Mouse (Mus musculus) stomach, postnatal 0 days (tissue): ENCODE data around the gene Dip2b.

Experiments used
- CTCF ChIP-seq: IDR thresholded peaks from 2 replicates; pipeline ENCODE4 v1.5.1; 2016; ENCODE audit warnings: antibody characterized with exemption, low read depth, mild to moderate bottlenecking, moderate library complexity
- EP300 ChIP-seq: optimal IDR thresholded peaks from 2 replicates; pipeline ENCODE3; 2016; ENCODE audit warnings: antibody characterized with exemption

DNA sequence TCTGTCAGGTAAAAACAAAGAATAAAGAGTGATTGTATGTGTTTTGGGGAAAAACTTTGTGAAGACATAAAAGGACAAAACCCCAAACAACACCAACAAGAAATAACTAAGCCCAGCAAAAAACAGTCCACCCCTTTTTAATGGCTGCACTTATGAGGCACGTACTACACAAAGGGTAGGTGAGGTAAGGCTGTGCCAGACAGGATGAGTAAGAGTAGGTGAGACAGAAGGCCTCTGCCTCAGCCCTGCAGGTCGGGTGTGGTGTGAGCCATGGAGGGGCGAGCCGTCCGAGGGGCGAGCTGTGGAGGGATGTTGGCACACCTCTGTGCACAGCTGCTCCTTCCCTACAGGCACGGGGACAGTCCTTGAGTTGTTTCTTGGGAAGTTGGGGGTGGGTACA is 12.5 kb downstream of the Dip2b start:
- TF ChIP-seq CTCF = no peak
- no peak for TF ChIP-seq EP300
